Mouse (Mus musculus) left cerebral cortex, postnatal 25 days (tissue): ENCODE results near the gene Dnajc5. TPM values are rescaled to one million over a fixed set of nuclear protein-coding genes. Genes with fewer than 3 reads are reported as not detected.
"Not testable (repeated sequence)": the region's sequence is repeated elsewhere in the genome, so short reads cannot be mapped to it uniquely, and the experiment has no call there.

Experiments used
- DNase-seq, 2 experiments: peaks; one replicate each; pipeline ENCODE4 v3.0.0; 2022; ENCODE audit warnings: low spot score in 2 of 2, mixed read lengths in 1 of 2
- intact Hi-C: fragments of 180-260 bp; cut with DNase I; formaldehyde crosslinking; loops from one replicate; pipeline ENCODE4 v1.15.1; 2025
- total RNA-seq, 2 experiments: library from RNA; stranded (reverse); gene quantifications; 2 replicates each; pipeline ENCODE4 v1.2.3; 2021

The Dnajc5 gene
- total RNA-seq = 100 to 1,000 TPM; 289 to 296 TPM

GRCm38 (mm10) chr2:181520118-181520935 is at the start of gene Dnajc5:
Dnajc5 (plus strand) TSS chr2:181520485.
- intact Hi-C loops = loop anchor here (1.0 to 10.0 kb wide), 3 partner anchors 23 to 154 kb away; partner anchors contain the start of genes Sox18 and Tpd52l2

GRCm38 (mm10) chr2:181471246-181471645 is 49.0 kb upstream of the Dnajc5 start:
- no peak for DNase-seq
- intact Hi-C loops = no loop called here

More at GRCm38 (mm10) chr2:181520118-181520935, at the start of gene Dnajc5:
- peak; percentile 98 to 99 for DNase-seq

GRCm38 (mm10) chr2:181472256-181472827 is 47.9 kb upstream of the Dnajc5 start:
- peak in 1 of 2 experiments; percentile 56 for DNase-seq
- intact Hi-C loops = no loop called here

- no peak for DNase-seq
- intact Hi-C loops = no loop called here
These were observed 37.2 kb upstream of the Dnajc5 start for GRCm38 (mm10) chr2:181483120-181483519.

GRCm38 (mm10) chr2:181483562-181484318 is 36.5 kb upstream of the Dnajc5 start:
- DNase-seq = no peak
- intact Hi-C loops = no loop called here

- intact Hi-C loops = no loop called here
These were observed 35.6 kb upstream of the Dnajc5 start for GRCm38 (mm10) chr2:181484456-181485233.

GRCm38 (mm10) chr2:181485741-181486140 is 34.5 kb upstream of the Dnajc5 start:
- intact Hi-C loops = no loop called here

More at GRCm38 (mm10) chr2:181484456-181485233, 35.6 kb upstream of the Dnajc5 start:
- no peak for DNase-seq

GRCm38 (mm10) chr2:181487338-181488277 is 32.7 kb upstream of the Dnajc5 start:
- intact Hi-C loops = no loop called here
- DNase-seq = no peak

More at GRCm38 (mm10) chr2:181485741-181486140, 34.5 kb upstream of the Dnajc5 start:
- no peak for DNase-seq

GRCm38 (mm10) chr2:181491432-181492205 is 28.7 kb upstream of the Dnajc5 start:
- intact Hi-C loops = no loop called here
- no peak for DNase-seq

GRCm38 (mm10) chr2:181492206-181492605 is 28.1 kb upstream of the Dnajc5 start:
- intact Hi-C loops = no loop called here
- no peak for DNase-seq

GRCm38 (mm10) chr2:181493156-181493927 is 26.9 kb upstream of the Dnajc5 start, which contains the start of gene Abhd16b:
Abhd16b (plus strand) TSS chr2:181493206.
- no peak for DNase-seq

GRCm38 (mm10) chr2:181494266-181494945 is 25.9 kb upstream of the Dnajc5 start:
- intact Hi-C loops = no loop called here
- no peak for DNase-seq

More at GRCm38 (mm10) chr2:181493156-181493927, 26.9 kb upstream of the Dnajc5 start, which contains the start of gene Abhd16b:
- intact Hi-C loops = no loop called here

GRCm38 (mm10) chr2:181495845-181496244 is 24.4 kb upstream of the Dnajc5 start:
- intact Hi-C loops = loop anchor here (1.0 to 5.0 kb wide), 3 partner anchors 37 to 104 kb away; partner anchors contain the start of gene Zbtb46
- not testable (repeated sequence) for DNase-seq

- intact Hi-C loops = loop anchor here (1.0 to 5.0 kb wide), 3 partner anchors 37 to 104 kb away; partner anchors contain the start of gene Zbtb46
- peak; percentile 55 to 63 for DNase-seq
These were observed 24.0 kb upstream of the Dnajc5 start for GRCm38 (mm10) chr2:181496281-181496680.

- DNase-seq = peak; percentile 92 to 98
- intact Hi-C loops = loop anchor here (1.0 to 5.0 kb wide), 4 partner anchors 23 to 105 kb away; partner anchors contain the start of genes Dnajc5 and Zbtb46
These were observed 23.3 kb upstream of the Dnajc5 start, which contains the start of gene Tpd52l2 for GRCm38 (mm10) chr2:181496831-181497547. Tpd52l2 (plus strand) TSS chr2:181497142.
